Mouse (Mus musculus) splenic B cell, adult 2 months (primary cell): ENCODE results near the gene Lrmp.
"Not testable (repeated sequence)": the region's sequence is repeated elsewhere in the genome, so short reads cannot be mapped to it uniquely, and the experiment has no call there.

Experiments used
- DNase-seq: peaks from one replicate; pipeline ENCODE4 v3.0.0-alpha.2; 2011; ENCODE audit warnings: low read depth, low spot score
- H3K27me3 ChIP-seq: 2 replicates; pipeline ENCODE4 v1.6.1; 2012; ENCODE audit warnings: mild to moderate bottlenecking, low read length, moderate library complexity, mixed read lengths; ENCODE audit not compliant: control insufficient read depth, poor library complexity, insufficient read depth, severe bottlenecking
- H3K36me3 ChIP-seq: 2 replicates; pipeline ENCODE4 v1.6.1; 2012; ENCODE audit warnings: mild to moderate bottlenecking, low read length, moderate library complexity, mixed read lengths; ENCODE audit not compliant: control insufficient read depth, poor library complexity, insufficient read depth, severe bottlenecking

The Lrmp gene

DNA sequence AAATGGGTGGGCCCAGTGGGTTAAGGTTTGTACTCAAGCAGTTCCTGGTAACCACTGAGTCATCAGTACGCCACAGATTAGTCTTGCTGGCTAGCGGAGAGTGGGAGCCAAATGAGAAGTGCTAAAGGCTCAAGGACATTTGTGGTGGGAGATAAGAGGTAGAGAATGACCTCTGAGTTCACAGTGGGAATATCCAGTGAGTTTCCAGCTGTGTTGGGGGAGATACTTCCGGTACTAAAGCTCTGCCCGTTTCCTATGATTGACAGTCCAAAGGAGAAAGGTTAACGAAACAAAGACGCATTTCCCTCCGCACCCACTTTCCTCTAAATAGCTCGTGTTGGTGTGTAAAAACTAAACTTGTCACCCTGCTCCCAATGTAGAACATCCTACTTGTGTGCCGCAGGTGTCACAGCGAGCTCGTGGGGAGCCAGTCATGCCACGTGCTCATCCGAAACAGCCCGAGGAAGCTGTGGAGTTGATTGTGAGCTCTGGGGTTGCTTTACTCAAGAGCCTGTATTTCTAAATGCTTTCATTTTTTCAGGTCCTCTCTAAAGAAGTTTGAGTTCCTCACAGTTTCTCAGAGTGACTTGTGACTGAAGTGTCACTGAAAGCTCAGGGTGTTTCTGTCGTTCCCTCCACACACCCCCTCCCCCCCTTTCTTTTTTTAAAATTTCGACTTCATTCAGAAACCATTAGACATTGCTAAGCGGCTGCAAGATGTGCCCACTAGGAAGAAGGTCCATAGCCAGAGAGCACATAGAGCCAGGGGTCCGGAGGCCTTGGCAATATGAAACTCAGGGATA lies 5.5 kb downstream of the Lrmp start:
- Histone ChIP-seq H3K27me3 (no peaks in the 10 kb centered on the region), H3K36me3 (no peaks in the 10 kb centered on the region; the same call in 1 of the 2 replicates)
- peak; percentile 68 for DNase-seq

DNA sequence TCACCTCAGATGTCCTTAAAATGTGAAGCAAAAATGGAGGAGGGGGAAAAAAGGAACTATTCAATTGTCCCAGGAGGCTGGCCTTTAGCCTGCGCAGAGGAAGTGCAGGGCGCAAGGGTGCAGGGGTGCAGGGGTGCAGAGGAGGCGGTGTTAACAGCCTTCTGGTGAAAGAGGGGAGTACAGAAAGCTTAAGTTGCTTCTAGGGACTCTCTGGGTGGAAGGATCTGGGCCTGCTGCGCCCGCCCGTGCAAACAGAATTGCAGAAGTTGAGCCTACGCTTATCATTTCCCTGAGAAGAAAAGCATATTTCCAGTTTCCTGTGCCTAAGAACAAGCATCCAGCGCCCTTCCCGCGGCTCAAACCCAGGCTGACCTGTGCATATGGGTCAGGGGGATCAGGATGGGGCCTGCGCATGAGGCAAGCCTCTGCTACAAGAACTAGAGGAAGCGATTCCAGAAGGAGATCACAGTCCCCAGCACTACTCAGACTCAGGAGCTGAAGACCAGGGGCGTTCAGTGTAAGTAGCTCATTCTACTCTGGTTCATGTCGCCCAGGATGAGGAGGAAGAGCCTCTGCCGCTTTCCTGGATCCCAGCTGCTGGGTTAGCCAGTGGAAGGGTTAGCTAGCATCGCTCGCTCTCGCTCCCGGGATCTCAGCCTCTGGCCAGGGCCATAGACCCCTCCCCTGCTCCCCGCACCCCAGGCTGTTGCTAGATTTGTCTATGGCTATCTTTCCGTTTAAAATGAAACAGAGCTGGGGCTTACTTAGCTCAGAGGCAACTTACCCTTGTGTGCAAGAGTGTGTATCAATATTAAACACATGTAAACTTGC lies 6.4 kb downstream of the Lrmp start:
- Histone ChIP-seq H3K36me3 (no peaks in the 10 kb centered on the region; the same call in 1 of the 2 replicates), H3K27me3 (no peaks in the 10 kb centered on the region)
- peak; percentile 84 for DNase-seq

DNA sequence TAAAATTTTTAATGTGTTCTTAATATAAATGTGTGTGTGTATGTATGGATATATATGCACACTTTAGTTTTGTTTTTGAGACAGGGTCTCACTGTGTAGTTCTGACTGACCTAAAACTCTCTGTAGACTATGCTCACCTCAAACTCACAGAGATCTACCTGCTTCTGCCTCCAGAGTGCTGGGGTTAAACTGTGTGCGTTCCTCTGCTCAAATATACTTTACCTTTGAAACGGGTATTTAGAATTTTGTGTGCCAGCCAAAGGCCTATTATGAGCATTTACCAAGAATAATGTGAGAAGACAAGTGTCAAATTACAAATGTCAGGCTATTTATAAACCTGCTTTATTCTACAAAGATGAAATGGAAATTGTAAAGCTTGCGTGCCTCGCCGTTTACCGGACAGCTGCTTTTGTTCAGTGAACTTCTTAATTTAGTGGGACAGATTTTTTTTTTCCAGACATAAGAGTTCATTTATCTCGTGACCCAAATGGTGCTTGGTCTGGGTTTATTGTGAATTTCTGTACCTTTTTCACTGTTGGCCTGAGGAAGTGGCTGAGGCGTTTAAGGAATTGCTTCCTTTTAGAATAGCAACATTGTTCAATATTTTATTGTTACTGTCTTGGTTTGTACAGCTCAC lies 7.1 kb downstream of the Lrmp start:
- H3K27me3 ChIP-seq: no peaks in the 10 kb centered on the region
- H3K36me3 ChIP-seq: no peaks in the 10 kb centered on the region; the same call in none of the 2 replicates
- no peak for DNase-seq

DNA sequence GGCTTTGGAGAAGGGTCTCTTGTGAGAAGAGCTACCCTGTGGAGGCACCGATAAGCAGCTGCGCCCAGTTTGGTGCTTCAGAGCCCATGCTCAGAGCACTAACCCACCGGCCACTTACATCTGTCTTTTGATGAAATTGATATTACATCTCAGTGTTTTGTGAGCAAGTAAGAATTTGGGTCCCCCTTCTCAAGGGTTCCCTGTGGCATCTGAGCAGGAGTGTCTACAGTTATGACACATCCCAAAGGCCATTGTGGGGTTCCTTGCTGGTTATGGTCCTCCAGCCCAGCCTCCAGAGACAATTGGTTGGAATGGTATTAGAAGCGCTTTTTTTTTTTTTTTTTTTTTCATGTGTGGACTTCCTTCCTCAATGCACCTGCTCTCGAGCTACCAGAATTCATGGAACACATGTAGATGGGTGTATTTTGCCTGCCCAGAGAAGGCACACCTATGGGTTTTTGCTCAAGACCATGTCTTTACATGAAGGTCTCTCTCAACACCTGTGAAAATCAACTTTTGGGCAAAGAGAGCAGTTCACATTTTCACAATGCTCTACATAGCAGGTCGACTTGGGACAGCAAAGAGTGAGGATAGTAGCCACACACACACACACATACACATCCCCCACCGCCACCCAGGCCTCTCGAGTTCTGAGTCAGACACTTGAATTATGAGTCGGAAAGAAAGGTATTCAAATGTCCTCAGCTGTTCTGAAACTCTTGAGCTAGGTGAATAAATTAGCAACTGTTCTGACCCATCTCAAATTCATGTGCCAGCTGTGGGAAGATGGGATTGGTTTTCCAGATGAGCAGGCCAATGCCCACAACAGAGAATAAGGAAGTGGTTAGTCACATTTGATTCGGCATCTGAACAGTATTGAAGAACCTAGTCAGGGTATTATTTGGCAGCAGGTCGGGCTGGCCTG lies 7.9 kb downstream of the Lrmp start:
- Histone ChIP-seq H3K36me3 (no peaks in the 10 kb centered on the region; the same call in none of the 2 replicates), H3K27me3 (no peaks in the 10 kb centered on the region)
- peak; percentile 77 for DNase-seq

DNA sequence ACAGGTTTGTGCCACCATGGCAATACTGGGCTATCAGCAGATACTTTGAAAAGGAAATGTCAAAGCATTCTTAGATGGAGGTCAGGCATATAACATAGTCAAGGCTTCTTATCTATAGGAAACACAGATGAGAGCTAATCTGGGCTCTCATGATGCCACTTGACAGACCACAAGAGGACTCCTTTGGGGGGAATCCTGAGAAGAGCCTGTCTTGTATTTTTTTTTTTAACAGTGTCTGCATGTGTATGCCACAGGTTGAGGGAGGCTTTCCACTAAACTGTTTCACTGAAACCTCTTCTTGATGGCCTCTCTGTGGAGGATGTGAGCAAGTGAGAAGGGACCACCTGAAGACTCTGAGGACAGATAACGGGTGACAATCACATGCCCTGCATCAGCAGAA lies 9.2 kb downstream of the Lrmp start:
- DNase-seq: no peak
- no peaks in the 10 kb centered on the region; the same call in none of the 2 replicates for H3K36me3 ChIP-seq
- no peaks in the 10 kb centered on the region for H3K27me3 ChIP-seq

DNA sequence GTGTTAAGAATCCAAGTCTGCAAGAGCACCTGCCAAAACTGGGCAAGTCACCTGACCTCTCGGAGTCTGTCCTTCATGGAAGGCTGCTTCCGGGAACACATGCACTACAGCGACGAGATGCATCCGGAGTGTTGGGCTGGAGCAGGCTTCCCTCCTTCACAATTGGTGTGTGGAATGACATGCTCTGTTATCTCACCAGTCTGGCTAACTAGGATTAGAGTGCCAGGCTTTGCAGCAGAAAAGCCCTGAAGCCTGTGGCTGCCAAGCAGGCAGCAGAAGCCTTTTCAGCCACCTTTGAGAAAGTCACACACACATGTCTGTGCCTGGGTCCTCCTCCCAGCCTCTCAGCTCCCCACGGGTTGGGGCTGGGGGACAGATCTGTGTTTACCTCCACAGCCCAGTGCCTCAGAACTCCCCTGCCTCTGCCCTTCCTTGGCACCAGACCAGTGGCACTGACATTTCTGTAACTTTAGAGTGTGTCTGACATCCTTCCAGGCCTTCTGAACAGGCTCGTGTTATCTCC lies 10.2 kb downstream of the Lrmp start:
- DNase-seq: no peak
- H3K36me3 ChIP-seq: peaks cover 1% of the 10 kb centered on the region
- no peaks in the 10 kb centered on the region for H3K27me3 ChIP-seq

DNA sequence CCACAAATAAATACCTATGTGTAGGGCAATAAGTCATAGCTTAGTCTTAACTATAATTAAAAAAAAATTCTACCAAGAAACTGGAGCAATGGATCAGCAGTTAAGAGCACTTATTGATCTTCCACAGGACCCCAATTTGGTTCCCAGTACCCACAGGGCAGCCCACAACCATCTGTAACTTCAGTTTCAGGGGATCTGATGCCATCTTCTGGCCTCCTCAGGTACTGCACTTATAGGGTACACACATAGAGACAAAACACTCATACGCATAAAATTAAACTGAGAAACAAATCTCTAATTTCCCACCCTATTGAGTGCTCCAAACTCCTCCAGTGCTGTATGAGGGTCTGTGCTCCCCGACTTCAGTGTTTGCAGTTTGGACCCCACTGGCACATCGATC lies 12.2 kb downstream of the Lrmp start:
- H3K36me3 ChIP-seq: peaks cover 4% of the 10 kb centered on the region
- peak; percentile 50 for DNase-seq
- no peaks in the 10 kb centered on the region for H3K27me3 ChIP-seq

DNA sequence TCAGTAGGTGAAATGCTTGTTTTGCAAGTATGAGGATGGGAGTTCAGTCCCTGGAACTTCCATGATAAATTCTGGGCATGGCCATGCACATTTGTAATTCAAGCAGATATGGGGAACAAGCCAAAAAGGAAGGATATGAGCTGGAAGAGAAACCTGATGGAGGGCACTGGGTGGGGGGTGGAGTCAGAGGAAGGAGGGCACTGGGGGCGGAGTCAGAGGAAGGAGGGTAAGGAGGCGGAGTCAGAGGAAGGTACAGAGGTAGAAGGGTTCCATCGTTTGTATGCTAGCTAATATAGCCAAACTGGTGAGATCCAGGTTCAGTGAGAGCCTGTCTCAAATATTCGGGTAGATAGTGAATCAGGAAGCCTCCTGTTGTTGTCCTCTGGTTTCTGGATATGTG lies 14.1 kb downstream of the Lrmp start:
- peak; percentile 39 for DNase-seq
- Histone ChIP-seq H3K36me3 (peaks cover 6% of the 10 kb centered on the region), H3K27me3 (no peaks in the 10 kb centered on the region)

DNA sequence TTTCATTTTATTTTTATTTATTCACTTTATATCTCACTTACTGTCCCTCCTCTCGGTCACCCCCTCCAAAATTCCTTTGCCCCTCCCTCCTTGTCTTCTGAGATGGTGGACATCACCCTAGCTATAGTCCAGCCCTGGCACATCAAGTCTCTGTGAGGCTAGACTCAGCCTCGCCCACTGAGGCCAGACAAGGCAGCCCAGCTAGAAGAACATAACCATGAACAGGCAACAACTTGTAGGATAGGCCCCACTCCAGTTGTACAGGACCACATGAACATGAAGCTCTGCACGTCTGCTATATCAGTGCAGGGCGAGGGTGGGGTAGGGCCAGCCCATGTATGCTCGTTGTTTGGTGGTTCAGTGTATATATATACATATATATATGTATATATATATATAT lies 16.5 kb downstream of the Lrmp start:
- H3K36me3 ChIP-seq: peaks cover 6% of the 10 kb centered on the region
- DNase-seq: no peak

DNA sequence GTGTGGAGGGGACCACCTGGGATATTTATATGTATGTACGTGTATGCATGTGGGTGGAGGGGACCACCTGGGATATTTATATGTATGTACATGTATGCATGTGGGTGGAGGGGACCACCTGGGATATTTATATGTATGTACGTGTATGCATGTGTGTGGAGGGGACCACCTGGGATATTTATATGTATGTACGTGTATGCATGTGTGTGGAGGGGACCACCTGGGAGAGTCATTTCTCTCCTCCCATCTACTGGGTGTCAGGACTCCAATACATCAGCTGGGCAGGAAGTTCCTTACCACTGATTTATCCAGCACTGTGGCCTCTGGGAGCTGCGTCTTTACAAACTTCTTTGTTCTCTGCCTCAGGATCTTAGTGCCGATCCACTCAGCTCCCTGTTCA lies 17.5 kb downstream of the Lrmp start:
- not testable (repeated sequence) for H3K36me3 ChIP-seq, DNase-seq

More for the DNA sequence above, 16.5 kb downstream of the Lrmp start:
- H3K27me3 ChIP-seq: no peaks in the 10 kb centered on the region

DNA sequence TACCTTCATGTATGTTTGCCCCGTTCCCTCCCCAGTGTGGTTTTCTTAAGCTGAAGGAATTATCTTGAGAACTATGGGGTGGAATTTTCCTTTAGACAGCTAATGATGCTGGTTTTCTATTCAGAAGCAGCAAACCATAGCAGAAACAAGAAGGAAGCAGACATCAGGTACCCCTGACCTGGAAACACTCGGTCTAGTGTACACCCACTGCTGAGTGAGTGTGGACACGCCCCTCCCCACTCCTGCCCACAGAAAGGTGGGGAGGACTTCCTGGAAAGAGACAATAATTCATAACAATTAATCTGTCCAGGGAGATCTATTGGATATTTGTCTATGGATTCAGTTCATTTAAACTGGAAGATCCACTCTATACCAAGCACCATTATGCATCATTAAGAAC lies 19.8 kb downstream of the Lrmp start:
- no peak for DNase-seq
- H3K27me3 ChIP-seq: no peaks in the 10 kb centered on the region
- H3K36me3 ChIP-seq: peaks cover 9% of the 10 kb centered on the region

More for the DNA sequence above, 17.5 kb downstream of the Lrmp start:
- H3K27me3 ChIP-seq: not testable (repeated sequence)

DNA sequence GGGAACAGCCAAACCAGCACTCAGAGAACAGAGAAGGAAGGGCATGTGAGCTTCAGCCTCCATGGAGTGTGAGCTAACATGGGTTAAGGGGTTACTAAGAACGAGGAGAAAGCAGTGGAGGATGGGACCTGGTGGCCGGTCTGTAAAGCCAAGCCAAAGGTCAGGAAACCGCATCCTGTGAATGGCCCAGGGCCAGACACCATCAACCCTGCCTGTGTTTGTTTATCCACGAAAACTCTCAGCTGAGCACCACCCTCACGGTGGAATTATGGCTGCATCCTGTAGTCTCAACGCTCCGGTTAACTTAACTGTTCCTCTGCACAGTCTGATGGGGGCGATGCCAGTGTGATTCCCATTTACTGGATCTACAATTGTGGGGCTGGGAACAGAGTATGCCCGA lies 20.4 kb downstream of the Lrmp start:
- no peaks in the 10 kb centered on the region for H3K27me3 ChIP-seq
- H3K36me3 ChIP-seq: peaks cover 12% of the 10 kb centered on the region
- no peak for DNase-seq

DNA sequence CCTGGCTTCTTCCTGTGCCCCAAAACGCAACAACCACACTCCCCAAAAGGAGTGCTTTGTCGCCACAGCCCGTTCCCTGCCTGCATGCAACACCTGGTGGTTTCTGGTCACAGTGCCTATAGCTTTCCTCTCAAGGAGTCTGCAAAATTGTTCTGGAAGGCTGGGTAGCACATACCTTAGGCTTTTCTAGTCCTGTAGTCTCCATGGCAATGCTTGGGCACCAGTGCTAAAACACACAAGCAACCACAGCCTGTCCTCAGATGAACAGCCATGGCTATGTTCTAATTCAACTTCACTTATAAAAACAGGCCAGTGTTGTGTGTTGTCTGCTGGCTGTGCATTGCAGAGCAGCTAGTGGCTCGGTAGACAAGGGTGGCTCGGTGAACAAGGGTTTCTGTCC lies 21.4 kb downstream of the Lrmp start:
- H3K27me3 ChIP-seq: no peaks in the 10 kb centered on the region
- peaks cover 15% of the 10 kb centered on the region for H3K36me3 ChIP-seq
- DNase-seq: no peak

DNA sequence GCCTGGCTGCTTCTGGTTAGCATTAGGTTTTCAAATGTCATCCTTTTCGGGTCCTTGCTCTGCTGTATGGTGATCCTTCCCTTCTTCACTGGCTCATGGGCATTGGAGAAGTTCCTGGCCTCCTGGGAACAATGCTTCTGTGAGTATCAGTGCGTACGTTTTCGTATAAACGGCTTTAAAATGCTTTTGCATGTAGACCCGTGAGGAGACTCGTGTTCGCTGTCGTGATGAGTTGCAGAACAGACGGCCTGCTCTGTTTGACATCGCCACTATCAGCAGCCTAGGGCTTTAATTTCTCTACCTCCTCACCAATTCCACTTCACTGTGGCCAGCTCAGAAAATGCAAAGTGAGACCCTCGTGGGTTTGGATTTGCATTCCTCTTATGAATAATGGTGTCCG lies 23.8 kb downstream of the Lrmp start:
- Histone ChIP-seq H3K27me3 (no peaks in the 10 kb centered on the region), H3K36me3 (peaks cover 18% of the 10 kb centered on the region)
- DNase-seq: no peak
